Mouse (Mus musculus) G1E (cell line): ENCODE data around the gene Mapkapk3.

Experiments
- CTCF ChIP-seq: IDR thresholded peaks from 2 replicates; pipeline ENCODE4 v1.5.1; 2012; ENCODE audit warnings: low read depth, low read length, inconsistent platforms, mixed read lengths
- GATA1 ChIP-seq: IDR thresholded peaks from 2 replicates; pipeline ENCODE4 v1.6.1; 2012; ENCODE audit warnings: borderline replicate concordance, low read length, inconsistent platforms, mixed read lengths
- GATA2 ChIP-seq: IDR thresholded peaks from 2 replicates; pipeline ENCODE4 v1.6.1; 2012; ENCODE audit warnings: low read depth, low read length, inconsistent platforms, borderline replicate concordance
- POLR2AphosphoS5 ChIP-seq: IDR thresholded peaks from 2 replicates; pipeline ENCODE4 v1.6.1; 2012; ENCODE audit warnings: low read depth, low read length, inconsistent platforms; ENCODE audit not compliant: insufficient replicate concordance

DNA sequence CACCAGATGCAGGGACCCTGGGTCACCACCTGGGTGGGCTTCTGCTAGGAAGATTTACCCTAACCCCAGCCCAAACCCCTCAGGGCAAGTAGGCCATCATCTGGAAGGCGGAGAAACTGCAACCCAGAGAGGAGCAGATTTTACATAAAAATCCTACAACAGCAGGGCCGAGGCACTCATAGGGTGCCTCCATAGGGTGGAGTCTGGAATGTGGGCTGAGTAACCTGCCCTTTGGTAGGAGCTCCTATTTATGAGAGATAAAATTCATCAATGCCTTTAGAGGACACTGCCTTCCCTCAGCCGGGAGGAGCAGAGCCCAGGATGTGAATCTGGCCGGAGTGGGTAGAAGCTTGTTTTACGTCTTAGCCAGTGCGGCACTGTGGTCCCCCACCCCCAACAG lies 9.2 kb upstream of the Mapkapk3 start:
- TF ChIP-seq CTCF (no peak), GATA2 (no peak), GATA1 (no peak), POLR2AphosphoS5 (no peak)
